Mouse (Mus musculus): ENCODE measurements at regions not wholly inside any gene's neighbourhood (a gene's known extent, or its start where the extent isn't known, plus 50 kb on each side); places are given as distances from the start of the nearest gene placed in this dataset.

GRCm38 (mm10) chr12:109772543-109772942, 172.4 kb upstream of the Rtl1 start:
- no peaks in the 10 kb centered on the region for H3K4me1 ChIP-seq (ENCODE audit: control insufficient read depth)
- H3K27me3 ChIP-seq (ENCODE audit: control insufficient read depth), result no peaks in the 10 kb centered on the region
- no peaks in the 10 kb centered on the region for H3K9me3 ChIP-seq (ENCODE audit: control insufficient read depth, low read length)
- H3K36me3 ChIP-seq (ENCODE audit: control insufficient read depth), result no peaks in the 10 kb centered on the region
- TF ChIP-seq GATA1 (IDR thresholded peaks at IDR 0.05; ENCODE audit: low read length) (no peak), TAL1 (IDR thresholded peaks at IDR 0.05; ENCODE audit: low read length) (no peak)
- no peak overlapping the region for H3K4me3 ChIP-seq (replicated peaks)

DNA sequence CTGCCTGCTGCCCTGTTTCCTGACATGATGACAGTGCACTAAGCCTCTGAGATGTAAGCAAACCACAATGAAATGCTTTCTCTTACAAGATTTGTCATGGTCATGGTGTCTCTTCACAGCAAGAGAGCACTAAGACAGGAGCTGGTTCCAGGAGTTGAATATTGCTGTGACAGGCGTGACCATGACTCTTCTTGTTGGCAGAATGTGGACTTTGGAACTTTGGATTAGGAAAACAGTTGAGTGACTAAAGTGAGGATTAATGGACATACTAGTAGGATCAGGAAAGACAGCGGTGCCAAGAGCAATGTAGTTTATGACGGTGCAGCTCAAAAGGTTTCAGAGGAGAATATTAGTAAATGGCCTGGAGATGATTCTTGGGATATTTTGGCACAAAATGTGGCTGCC, 173.8 kb upstream of the Rtl1 start:
- H3K4me1 ChIP-seq (ENCODE audit: control insufficient read depth), result no peaks in the 10 kb centered on the region
- H3K36me3 ChIP-seq (ENCODE audit: control insufficient read depth), result no peaks in the 10 kb centered on the region
- TF ChIP-seq TAL1 (IDR thresholded peaks at IDR 0.05; ENCODE audit: low read length), result no peak
- TF ChIP-seq GATA1 (IDR thresholded peaks at IDR 0.05; ENCODE audit: low read length), result no peak

DNA sequence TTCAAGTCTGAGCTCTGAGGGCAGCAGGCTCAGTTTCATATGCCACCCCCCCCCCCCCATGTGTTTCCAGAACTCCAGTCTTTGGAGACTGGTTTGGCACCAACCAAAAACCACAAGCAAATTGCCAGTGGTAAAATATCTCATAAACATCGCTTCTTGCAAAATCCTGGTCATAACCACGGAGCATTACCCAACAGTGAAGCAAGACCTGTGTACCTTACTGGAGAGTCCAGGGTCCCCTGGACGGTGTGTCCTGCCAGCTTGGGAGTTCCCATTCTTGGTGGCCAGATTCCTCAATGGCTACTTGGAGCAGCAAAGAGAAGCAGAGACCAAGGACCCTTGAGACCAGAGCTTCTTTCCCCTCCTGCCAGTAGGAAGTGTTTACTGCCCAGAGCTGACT, 198.7 kb upstream of the Rtl1 start:
- no peaks in the 10 kb centered on the region for H3K27me3 ChIP-seq (ENCODE audit: control insufficient read depth)
- peaks cover 8% of the 10 kb centered on the region for H3K9me3 ChIP-seq (ENCODE audit: control insufficient read depth, low read length)
- TF ChIP-seq TAL1 (IDR thresholded peaks at IDR 0.05; ENCODE audit: low read length) (no peak), GATA1 (IDR thresholded peaks at IDR 0.05; ENCODE audit: low read length) (no peak)
- H3K4me1 ChIP-seq (ENCODE audit: control insufficient read depth), result no peaks in the 10 kb centered on the region
- H3K4me3 ChIP-seq (replicated peaks), result no peak overlapping the region
- no peaks in the 10 kb centered on the region for H3K36me3 ChIP-seq (ENCODE audit: control insufficient read depth)

More for the DNA sequence above, 173.8 kb upstream of the Rtl1 start:
- Histone ChIP-seq H3K27me3 (ENCODE audit: control insufficient read depth) (no peaks in the 10 kb centered on the region), H3K9me3 (ENCODE audit: control insufficient read depth, low read length) (no peaks in the 10 kb centered on the region), H3K4me3 (replicated peaks) (no peak overlapping the region)

- Histone ChIP-seq H3K4me1 (ENCODE audit: control insufficient read depth) (no peaks in the 10 kb centered on the region), H3K27me3 (ENCODE audit: control insufficient read depth) (no peaks in the 10 kb centered on the region), H3K36me3 (ENCODE audit: control insufficient read depth) (no peaks in the 10 kb centered on the region), H3K9me3 (ENCODE audit: control insufficient read depth, low read length) (peaks cover 8% of the 10 kb centered on the region), H3K4me3 (replicated peaks) (no peak overlapping the region)
- TF ChIP-seq GATA1 (IDR thresholded peaks at IDR 0.05; ENCODE audit: low read length), result no peak
- TF ChIP-seq TAL1 (IDR thresholded peaks at IDR 0.05; ENCODE audit: low read length), result no peak
Observed at GRCm38 (mm10) chr12:109799395-109799794, 199.3 kb upstream of the Rtl1 start.

DNA sequence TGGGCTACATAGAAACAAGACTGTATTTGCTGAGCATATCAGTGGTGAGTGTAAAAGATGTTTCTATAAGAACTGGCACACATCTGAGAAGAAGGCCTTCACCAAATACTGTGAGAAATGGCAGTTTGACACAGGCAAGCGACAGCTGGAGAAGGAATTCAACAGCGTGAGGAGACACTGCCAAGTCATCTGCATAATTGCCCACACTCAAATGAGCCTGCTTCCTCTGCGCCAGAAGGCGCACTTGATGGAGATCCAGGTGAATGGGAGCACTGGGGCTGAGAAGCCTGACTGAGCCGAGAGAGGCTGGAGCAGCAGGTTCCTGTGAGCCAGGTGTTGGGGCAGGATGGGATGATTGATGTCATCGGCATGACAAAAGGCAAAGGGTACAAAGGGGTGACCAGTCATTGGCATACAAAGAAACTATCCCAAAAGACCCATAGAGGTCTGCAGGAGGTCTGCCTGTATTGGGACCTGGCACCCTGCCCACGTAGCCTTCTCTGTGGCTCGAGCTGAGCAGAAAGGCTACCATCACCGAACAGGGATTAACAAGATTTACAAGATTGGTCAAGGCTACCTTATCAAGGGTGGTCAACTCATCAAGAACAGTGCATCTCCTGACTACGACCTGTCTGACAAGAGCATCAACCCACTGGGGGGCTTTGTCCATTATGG, 227.2 kb upstream of the Rtl1 start:
- H3K9me3 ChIP-seq (ENCODE audit: control insufficient read depth, low read length), result peaks cover 19% of the 10 kb centered on the region
- no peaks in the 10 kb centered on the region for H3K36me3 ChIP-seq (ENCODE audit: control insufficient read depth)
- H3K4me1 ChIP-seq (ENCODE audit: control insufficient read depth), result no peaks in the 10 kb centered on the region
- TF ChIP-seq GATA1 (IDR thresholded peaks at IDR 0.05; ENCODE audit: low read length) (no peak), TAL1 (IDR thresholded peaks at IDR 0.05; ENCODE audit: low read length) (no peak)
- H3K27me3 ChIP-seq (ENCODE audit: control insufficient read depth), result no peaks in the 10 kb centered on the region
- H3K4me3 ChIP-seq (replicated peaks), result no peak overlapping the region

GRCm38 (mm10) chr12:109830303-109831020, 230.3 kb upstream of the Rtl1 start:
- H3K4me1 ChIP-seq (ENCODE audit: control insufficient read depth), result no peaks in the 10 kb centered on the region
- H3K4me3 ChIP-seq (replicated peaks), result no peak overlapping the region
- no peak for TF ChIP-seq TAL1 (IDR thresholded peaks at IDR 0.05; ENCODE audit: low read length)
- TF ChIP-seq GATA1 (IDR thresholded peaks at IDR 0.05; ENCODE audit: low read length), result no peak
- no peaks in the 10 kb centered on the region for H3K36me3 ChIP-seq (ENCODE audit: control insufficient read depth)
- peaks cover 14% of the 10 kb centered on the region for H3K9me3 ChIP-seq (ENCODE audit: control insufficient read depth, low read length)
- no peaks in the 10 kb centered on the region for H3K27me3 ChIP-seq (ENCODE audit: control insufficient read depth)

DNA sequence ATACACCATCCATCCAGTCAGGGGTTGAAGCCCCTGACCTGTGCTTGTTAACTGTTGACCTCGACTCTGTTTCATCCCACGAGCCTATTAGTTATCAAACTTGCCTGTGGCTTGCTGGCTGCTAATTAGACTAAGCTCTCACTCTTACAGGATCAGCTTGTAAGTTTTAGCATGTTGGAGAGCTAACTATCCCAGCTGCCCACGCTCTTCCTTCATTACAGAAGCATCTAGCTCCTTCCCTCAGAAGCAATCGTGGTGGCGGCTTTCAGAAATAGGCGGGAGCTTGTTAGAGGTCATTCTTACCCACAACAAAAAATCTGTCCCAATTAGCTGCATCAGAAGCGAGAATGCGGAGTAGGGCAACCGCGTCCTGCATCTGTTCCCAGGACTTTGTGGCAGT, 232.8 kb upstream of the Rtl1 start:
- peaks cover 22% of the 10 kb centered on the region for H3K9me3 ChIP-seq (ENCODE audit: control insufficient read depth, low read length)
- no peaks in the 10 kb centered on the region for H3K36me3 ChIP-seq (ENCODE audit: control insufficient read depth)
- no peaks in the 10 kb centered on the region for H3K27me3 ChIP-seq (ENCODE audit: control insufficient read depth)
- no peaks in the 10 kb centered on the region for H3K4me1 ChIP-seq (ENCODE audit: control insufficient read depth)
- no peak for TF ChIP-seq GATA1 (IDR thresholded peaks at IDR 0.05; ENCODE audit: low read length)
- no peak for TF ChIP-seq TAL1 (IDR thresholded peaks at IDR 0.05; ENCODE audit: low read length)
- H3K4me3 ChIP-seq (replicated peaks), result no peak overlapping the region

DNA sequence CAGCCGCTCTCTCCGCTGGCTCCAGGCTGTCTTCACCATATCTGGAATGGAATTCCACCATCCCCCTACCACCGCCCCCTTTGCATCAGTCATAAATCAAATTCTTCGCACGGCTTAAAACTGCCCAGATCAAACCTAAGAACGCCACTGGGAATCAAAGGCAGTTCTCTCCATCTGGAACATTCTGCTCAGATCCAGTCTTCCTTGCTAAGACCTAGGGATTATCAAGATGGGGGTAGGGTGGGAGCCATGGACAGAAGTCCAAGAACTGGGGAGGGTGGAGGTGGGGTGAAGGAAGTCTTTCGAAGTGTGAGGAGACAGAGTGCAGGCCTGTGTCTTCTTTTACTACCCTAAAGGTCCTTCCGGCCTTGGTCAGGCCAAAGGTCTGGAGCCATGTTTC, 236.4 kb upstream of the Rtl1 start:
- TF ChIP-seq GATA1 (IDR thresholded peaks at IDR 0.05; ENCODE audit: low read length) (no peak), TAL1 (IDR thresholded peaks at IDR 0.05; ENCODE audit: low read length) (no peak)
- no peaks in the 10 kb centered on the region for H3K36me3 ChIP-seq (ENCODE audit: control insufficient read depth)
- H3K27me3 ChIP-seq (ENCODE audit: control insufficient read depth), result no peaks in the 10 kb centered on the region
- H3K4me3 ChIP-seq (replicated peaks), result no peak overlapping the region
- H3K4me1 ChIP-seq (ENCODE audit: control insufficient read depth), result no peaks in the 10 kb centered on the region
- peaks cover 31% of the 10 kb centered on the region for H3K9me3 ChIP-seq (ENCODE audit: control insufficient read depth, low read length)

DNA sequence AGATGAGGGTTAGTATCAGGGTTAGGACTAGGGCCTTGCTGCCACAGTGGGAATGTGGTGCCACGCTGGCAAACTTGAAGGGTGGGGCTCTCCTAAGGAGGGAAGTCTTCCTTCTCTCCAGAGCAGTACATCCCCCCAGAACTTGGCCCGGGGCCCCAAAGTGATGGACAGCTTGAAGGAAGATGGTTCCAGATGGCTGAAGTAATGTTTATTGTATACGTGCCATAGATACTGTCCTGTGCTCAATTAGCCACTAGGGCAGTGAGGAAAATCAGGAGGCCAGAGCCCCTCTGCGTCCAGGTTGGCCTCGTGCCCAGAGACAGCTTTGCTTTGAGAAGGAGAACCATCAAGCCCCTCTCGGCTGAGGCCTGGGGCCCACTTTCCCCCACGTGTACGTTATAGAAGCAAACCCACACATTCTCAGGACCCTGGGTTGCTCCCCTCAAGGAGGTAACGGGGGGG, 239.0 kb upstream of the Rtl1 start:
- Histone ChIP-seq H3K4me3 (replicated peaks) (no peak overlapping the region), H3K27me3 (ENCODE audit: control insufficient read depth) (no peaks in the 10 kb centered on the region), H3K4me1 (ENCODE audit: control insufficient read depth) (no peaks in the 10 kb centered on the region), H3K36me3 (ENCODE audit: control insufficient read depth) (no peaks in the 10 kb centered on the region), H3K9me3 (ENCODE audit: control insufficient read depth, low read length) (peaks cover 27% of the 10 kb centered on the region)
- no peak for TF ChIP-seq TAL1 (IDR thresholded peaks at IDR 0.05; ENCODE audit: low read length)
- TF ChIP-seq GATA1 (IDR thresholded peaks at IDR 0.05; ENCODE audit: low read length), result no peak

Measured in erythroblast, embryonic 14.5 days (primary cell).